12 mouse cellular contexts compared by ENCODE assay signal in the genomic region with DNA sequence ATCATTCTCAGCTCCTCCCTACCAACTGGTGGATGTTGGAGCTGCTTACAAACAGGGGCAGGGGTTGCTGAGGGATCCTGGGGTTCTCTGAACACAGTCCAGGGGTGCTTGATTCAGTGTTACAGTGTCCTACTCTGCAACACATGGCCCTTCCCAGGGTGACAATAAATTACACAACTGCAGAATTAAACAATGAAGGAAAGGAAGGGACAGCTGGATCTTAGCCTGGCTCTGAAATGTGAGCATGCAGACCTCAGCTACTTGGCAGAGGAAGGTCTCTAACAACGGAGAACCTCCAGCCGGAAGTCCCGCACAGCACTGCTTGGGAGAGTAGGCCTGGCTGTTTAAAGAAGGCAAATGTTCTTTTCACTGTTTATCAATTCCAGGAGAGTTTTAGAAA. TPM values are rescaled to one million over a fixed set of nuclear protein-coding genes. Genes with fewer than 3 reads are reported as not detected.
A peak's percentile ranks its signal among the peaks of the same experiment; 100 is the strongest.
DNase-seq lines count a peak whose midpoint lies in the region; ATAC-seq and TF ChIP-seq lines count a peak whose summit lies in the region.
"Had no signal": no experiment of that assay in that cellular context is flagged by ENCODE, and none has a peak within 500 bp of the region (broad histone marks: within the 10 kb centered on the region; RNA-seq: fewer than 3 reads in every experiment).

No protein-coding gene starts in this region.

- no peak overlapping the region for H3K4me3 ChIP-seq in intestine, embryonic 14.5 days (ENCODE audit: low read depth, low read length)

- no peak for TF ChIP-seq CTCF in brain, embryonic 14.5 days (IDR thresholded peaks at IDR 0.05; ENCODE audit: borderline replicate concordance, extremely low read depth, insufficient read depth, insufficient read length)

- peak overlapping the region; percentile 80 for H3K27ac ChIP-seq in intestine, embryonic 14.5 days (ENCODE audit: low read depth)
- H3K27ac ChIP-seq: hindbrain, embryonic 14.5 days; macrophage had no signal

- H3K27me3 ChIP-seq in intestine, embryonic 14.5 days (replicated peaks; ENCODE audit: control insufficient read depth, insufficient read depth, low read length): no peaks in the 10 kb centered on the region

- no peak for TF ChIP-seq POLR2A in brain, embryonic 14.5 days (IDR thresholded peaks at IDR 0.05; ENCODE audit: borderline replicate concordance, extremely low read depth, insufficient read depth, insufficient read length, poor library complexity, severe bottlenecking)

- H3K36me3 ChIP-seq in intestine, embryonic 14.5 days (ENCODE audit: control insufficient read depth, insufficient read depth, low read length): no peaks in the 10 kb centered on the region

- DNase-seq in heart, postnatal 10 days: peak; percentile 38 to 55
- DNase-seq in heart, adult 8-10 months (ENCODE audit: low spot score): no peak
- DNase-seq in brain, embryonic 14.5 days (ENCODE audit: low read depth): peak; percentile 39
- no peak for DNase-seq in intestine, embryonic 14.5 days (ENCODE audit: low spot score)
- peak; percentile 50 for DNase-seq in lung, postnatal 10 days
- DNase-seq in adrenal gland, postnatal 4 days (ENCODE audit: low spot score in 2 of 2): no peak
- no peak for DNase-seq in spleen, postnatal 36 days (ENCODE audit: low spot score in 2 of 2)
- DNase-seq: cerebellum, postnatal 25 days; right cerebral cortex, postnatal 4 days; thymus, postnatal 25 days had no signal

- H3K4me1 ChIP-seq in intestine, embryonic 14.5 days (replicated peaks; ENCODE audit: control insufficient read depth, insufficient read depth, low read length): peaks cover 18% of the 10 kb centered on the region

- intact Hi-C loops in heart, postnatal 10 days (cut with DNase I): no loop called here

- H3K9me3 ChIP-seq in intestine, embryonic 14.5 days (ENCODE audit: control insufficient read depth, low read length): no peaks in the 10 kb centered on the region

- ATAC-seq in intestine, embryonic 14.5 days (replicated peaks; ENCODE audit: low FRiP score, low TSS enrichment, low read depth): 0 out of 2 replicates have a peak, but pooled peaks have one; percentile 55

- WGBS in intestine, embryonic 14.5 days: 25% methylated on average over 3 of the region's 3 CpGs

- H3K9ac ChIP-seq in intestine, embryonic 14.5 days (ENCODE audit: low read length): no peak overlapping the region
- H3K9ac ChIP-seq: hindbrain, embryonic 14.5 days had no signal

- no peak overlapping the region for H3K4me2 ChIP-seq in intestine, embryonic 14.5 days (ENCODE audit: low read length)
- H3K4me2 ChIP-seq: hindbrain, embryonic 14.5 days had no signal

RNA-seq across cellular contexts. Expression of gene Gnao1, which starts 20.9 kb away (rescaled TPM):
- 10 to 100 TPM; 18.5 to 28.1 TPM for total RNA-seq in heart, postnatal 10 days (2021)
- 10 to 100 TPM; 18.5 to 26.9 (median 21.6) TPM for total RNA-seq in heart, adult 8-10 months (2022)
- polyA plus RNA-seq in brain, embryonic 14.5 days (2012; rRNA removed): 323 and 443 TPM in 2 replicates
- polyA plus RNA-seq in intestine, embryonic 14.5 days (2014; fragmentation: Nextera tagmentation; extraction: Ambion mirVana): 14.3 and 14.8 TPM in 2 replicates
- total RNA-seq in adrenal gland, postnatal 4 days (2021): 10 to 100 TPM; 51.9 to 69.8 TPM
- polyA plus RNA-seq: macrophage had no signal

Comparison
In these comparisons a context has a peak if more than half of its experiments do, and no peak if none do; other contexts are left out.
1. DNase-seq: peak in heart, postnatal 10 days (2 of 2), brain, embryonic 14.5 days (single experiment) and lung, postnatal 10 days (single experiment); none in heart, adult 8-10 months (single experiment), intestine, embryonic 14.5 days (single experiment), adrenal gland, postnatal 4 days (0 of 2) and spleen, postnatal 36 days (0 of 2).